Mouse (Mus musculus) C2C12 (cell line): Measurements from ENCODE around the gene Uvrag. TPM values are rescaled to one million over a fixed set of nuclear protein-coding genes. Genes with fewer than 3 reads are reported as not detected.

Experiments used
- H3K27me3 ChIP-seq: one replicate; pipeline ENCODE4 v1.6.1; 2011; ENCODE audit not compliant: control insufficient read depth, insufficient read depth, insufficient read length
- H3K36me3 ChIP-seq: one replicate; pipeline ENCODE4 v1.6.1; 2011; ENCODE audit not compliant: control insufficient read depth, insufficient read depth
- H3K4me3 ChIP-seq: one replicate; pipeline ENCODE4 v1.5.1; 2011; ENCODE audit warnings: mild to moderate bottlenecking, control low read depth; ENCODE audit not compliant: poor library complexity, insufficient read depth, severe bottlenecking
- H3K79me2 ChIP-seq: one replicate; pipeline ENCODE4 v1.6.1; 2011; ENCODE audit not compliant: control insufficient read depth, insufficient read depth
- H3K79me3 ChIP-seq: one replicate; pipeline ENCODE4 v1.6.1; 2011; ENCODE audit warnings: low read depth, control low read depth
- H3ac ChIP-seq: one replicate; pipeline ENCODE3; 2011; ENCODE audit warnings: low read depth; ENCODE audit not compliant: control insufficient read depth, insufficient read length
- CEBPB ChIP-seq: IDR thresholded peaks from one replicate; pipeline ENCODE4 v1.6.1; 2011; ENCODE audit warnings: low read depth, mild to moderate bottlenecking, control low read depth, moderate library complexity
- CTCF ChIP-seq: IDR thresholded peaks from one replicate; pipeline ENCODE4 v1.5.1; 2011; ENCODE audit not compliant: control insufficient read depth, insufficient read depth, insufficient read length
- FOSL1 ChIP-seq: IDR thresholded peaks from one replicate; pipeline ENCODE4 v1.8.0; 2011; ENCODE audit warnings: mild to moderate bottlenecking, low read length; ENCODE audit not compliant: poor library complexity, insufficient read depth, severe bottlenecking
- MAX ChIP-seq: IDR thresholded peaks from one replicate; pipeline ENCODE4 v1.6.1; 2011; ENCODE audit warnings: mild to moderate bottlenecking, control low read depth
- MYOD1 ChIP-seq: IDR thresholded peaks from one replicate; pipeline ENCODE4 v1.6.1; 2011; ENCODE audit warnings: low read depth; ENCODE audit not compliant: control insufficient read depth, insufficient read length
- MYOG ChIP-seq: IDR thresholded peaks from one replicate; pipeline ENCODE4 v1.6.1; 2011; ENCODE audit not compliant: control insufficient read depth, insufficient read length; ENCODE audit errors: extremely low read depth
- USF1 ChIP-seq: IDR thresholded peaks from one replicate; pipeline ENCODE4 v1.6.1; 2011; ENCODE audit warnings: low read depth, mild to moderate bottlenecking, control low read depth, moderate library complexity
- polyA plus RNA-seq: library from polyadenylated mRNA; unstranded; fragments of >200 nt; fragmentation: generic; extraction: Trizol; gene quantifications from one replicate; pipeline ENCODE4 v1.2.1, GENCODE M21; 2012; ENCODE audit warnings: missing spikeins

Gene Uvrag
- polyA plus RNA-seq, 1 experiment: 9.0 TPM

GRCm38 (mm10) chr7:99091915-99092645 lies 48.9 kb downstream of the Uvrag start:
- no peaks in the 10 kb centered on the region for H3K27me3 ChIP-seq
- TF ChIP-seq MYOG (no peak), CTCF (no peak), FOSL1 (no peak), MYOD1 (no peak), USF1 (no peak), CEBPB (no peak), MAX (no peak)

GRCm38 (mm10) chr7:99089716-99090115 lies 51.2 kb downstream of the Uvrag start:
- no peak overlapping the region for H3K4me3 ChIP-seq
- no peak overlapping the region for H3ac ChIP-seq
- H3K79me2 ChIP-seq: no peaks in the 10 kb centered on the region
- no peaks in the 10 kb centered on the region for H3K27me3 ChIP-seq
- TF ChIP-seq MYOG (no peak), FOSL1 (no peak), CEBPB (no peak), MAX (no peak), CTCF (no peak), USF1 (no peak), MYOD1 (no peak)
- no peaks in the 10 kb centered on the region for H3K79me3 ChIP-seq
- H3K36me3 ChIP-seq: peaks cover 10% of the 10 kb centered on the region

More at GRCm38 (mm10) chr7:99091915-99092645, 48.9 kb downstream of the Uvrag start:
- Histone ChIP-seq H3K79me2 (no peaks in the 10 kb centered on the region), H3K4me3 (no peak overlapping the region), H3K79me3 (no peaks in the 10 kb centered on the region), H3ac (no peak overlapping the region), H3K36me3 (peaks cover 10% of the 10 kb centered on the region)

GRCm38 (mm10) chr7:99088576-99089346 lies 52.2 kb downstream of the Uvrag start:
- H3ac ChIP-seq: no peak overlapping the region
- no peak for TF ChIP-seq FOSL1
- TF ChIP-seq MYOG: no peak
- no peak for TF ChIP-seq MAX
- TF ChIP-seq USF1: no peak
- TF ChIP-seq CEBPB: no peak
- no peaks in the 10 kb centered on the region for H3K79me3 ChIP-seq
- no peaks in the 10 kb centered on the region for H3K79me2 ChIP-seq
- H3K4me3 ChIP-seq: no peak overlapping the region
- no peaks in the 10 kb centered on the region for H3K27me3 ChIP-seq
- peaks cover 10% of the 10 kb centered on the region for H3K36me3 ChIP-seq

GRCm38 (mm10) chr7:99087581-99087980 lies 53.4 kb downstream of the Uvrag start:
- Histone ChIP-seq H3K36me3 (peaks cover 10% of the 10 kb centered on the region), H3K4me3 (no peak overlapping the region), H3ac (no peak overlapping the region), H3K79me2 (no peaks in the 10 kb centered on the region), H3K79me3 (no peaks in the 10 kb centered on the region), H3K27me3 (no peaks in the 10 kb centered on the region)
- no peak for TF ChIP-seq MYOG
- TF ChIP-seq CEBPB: no peak
- no peak for TF ChIP-seq MYOD1
- no peak for TF ChIP-seq USF1
- no peak for TF ChIP-seq CTCF
- no peak for TF ChIP-seq MAX
- no peak for TF ChIP-seq FOSL1

GRCm38 (mm10) chr7:99086646-99087443 lies 54.1 kb downstream of the Uvrag start:
- no peak overlapping the region for H3ac ChIP-seq
- H3K79me3 ChIP-seq: no peaks in the 10 kb centered on the region
- no peak overlapping the region for H3K4me3 ChIP-seq
- H3K27me3 ChIP-seq: no peaks in the 10 kb centered on the region
- no peaks in the 10 kb centered on the region for H3K79me2 ChIP-seq
- H3K36me3 ChIP-seq: peaks cover 10% of the 10 kb centered on the region
- TF ChIP-seq CTCF: no peak
- no peak for TF ChIP-seq MAX
- no peak for TF ChIP-seq MYOD1
- no peak for TF ChIP-seq USF1
- TF ChIP-seq CEBPB: no peak
